Mouse (Mus musculus) liver, embryonic 13.5 days (tissue): ENCODE measurements around the gene Zfp949. TPM values are rescaled to one million over a fixed set of nuclear protein-coding genes. Genes with fewer than 3 reads are reported as not detected.
"Not testable (repeated sequence)": the region's sequence is repeated elsewhere in the genome, so short reads cannot be mapped to it uniquely, and the experiment has no call there.

ENCODE experiments used
- ATAC-seq: fragments of 200-750 bp; cut with Nextera tagmentation; 2 replicates; pipeline ENCODE4 v1.8.0; 2017; ENCODE audit warnings: low read depth, mild to moderate bottlenecking, moderate number of reproducible peaks, moderate library complexity
- DNase-seq: peaks from one replicate; pipeline ENCODE4 v3.0.0; 2022
- H3K27ac ChIP-seq: fragments of 300-500 bp; sonication (generic); 2 replicates; pipeline ENCODE4 v1.5.1; 2015; ENCODE audit warnings: moderate library complexity, mild to moderate bottlenecking, inconsistent platforms
- H3K27me3 ChIP-seq: fragments of 300-500 bp; sonication (generic); 2 replicates; pipeline ENCODE4 v1.6.1; 2015; ENCODE audit warnings: mild to moderate bottlenecking, inconsistent platforms
- H3K36me3 ChIP-seq: fragments of 300-500 bp; sonication (generic); 2 replicates; pipeline ENCODE4 v1.6.1; 2015; ENCODE audit warnings: mild to moderate bottlenecking, inconsistent platforms
- H3K4me1 ChIP-seq: fragments of 300-500 bp; sonication (generic); replicated peaks from 2 replicates; pipeline ENCODE4 v1.6.1; 2015; ENCODE audit warnings: inconsistent platforms
- H3K4me2 ChIP-seq: fragments of 300-500 bp; sonication (generic); 2 replicates; pipeline ENCODE4 v1.6.1; 2015; ENCODE audit warnings: inconsistent platforms, mild to moderate bottlenecking, moderate library complexity
- H3K4me3 ChIP-seq: fragments of 300-500 bp; sonication (generic); replicated peaks from 2 replicates; pipeline ENCODE4 v1.5.1; 2015; ENCODE audit warnings: mild to moderate bottlenecking, inconsistent platforms
- H3K9ac ChIP-seq: fragments of 300-500 bp; sonication (generic); 2 replicates; pipeline ENCODE4 v1.6.1; 2015; ENCODE audit warnings: mild to moderate bottlenecking, inconsistent platforms
- H3K9me3 ChIP-seq: fragments of 300-500 bp; sonication (generic); replicated peaks from 2 replicates; pipeline ENCODE4 v1.6.1; 2016; ENCODE audit warnings: inconsistent platforms
- WGBS: fragments of 180-500 bp; shearing (Covaris S2); methylation state at CpG from one replicate; pipeline ENCODE4 v1.1.7; 2015; ENCODE audit not compliant: insufficient replicate concordance; 5-methylcytosine and 5-hydroxymethylcytosine counted together
- polyA plus RNA-seq: library from polyadenylated mRNA; unstranded; fragments of >200 nt; fragmentation: Nextera tagmentation; extraction: Ambion mirVana; gene quantifications from 2 replicates; pipeline ENCODE4 v1.2.1, GENCODE M21; 2015

Zfp949 gene
- polyA plus RNA-seq, 1 experiment from 2014 or later, result 5.1 TPM

- no peak overlapping the region for H3K27ac ChIP-seq
- H3K36me3 ChIP-seq, result no peaks in the 10 kb centered on the region
- H3K4me3 ChIP-seq, result no peak overlapping the region
- DNase-seq (peak; percentile 33), ATAC-seq (no peak)
- H3K4me1 ChIP-seq, result peaks cover 31% of the 10 kb centered on the region
- no peak overlapping the region for H3K4me2 ChIP-seq
- H3K9ac ChIP-seq, result no peak overlapping the region
- no peaks in the 10 kb centered on the region for H3K9me3 ChIP-seq
- WGBS, result 4% methylated on average over 2 of the region's 2 CpGs
- H3K27me3 ChIP-seq, result no peaks in the 10 kb centered on the region
These were observed 1.7 kb upstream of the Zfp949 start for GRCm38 (mm10) chr9:88546166-88546565.

GRCm38 (mm10) chr9:88546657-88547056, 1.2 kb upstream of the Zfp949 start:
- Histone ChIP-seq H3K27ac (no peak overlapping the region), H3K9me3 (no peaks in the 10 kb centered on the region), H3K9ac (no peak overlapping the region), H3K4me2 (no peak overlapping the region), H3K4me1 (peaks cover 33% of the 10 kb centered on the region), H3K27me3 (no peaks in the 10 kb centered on the region), H3K36me3 (no peaks in the 10 kb centered on the region), H3K4me3 (no peak overlapping the region)
- DNase-seq (no peak), ATAC-seq (no peak)
- WGBS, result 50% methylated on average over 8 of the region's 8 CpGs

DNA sequence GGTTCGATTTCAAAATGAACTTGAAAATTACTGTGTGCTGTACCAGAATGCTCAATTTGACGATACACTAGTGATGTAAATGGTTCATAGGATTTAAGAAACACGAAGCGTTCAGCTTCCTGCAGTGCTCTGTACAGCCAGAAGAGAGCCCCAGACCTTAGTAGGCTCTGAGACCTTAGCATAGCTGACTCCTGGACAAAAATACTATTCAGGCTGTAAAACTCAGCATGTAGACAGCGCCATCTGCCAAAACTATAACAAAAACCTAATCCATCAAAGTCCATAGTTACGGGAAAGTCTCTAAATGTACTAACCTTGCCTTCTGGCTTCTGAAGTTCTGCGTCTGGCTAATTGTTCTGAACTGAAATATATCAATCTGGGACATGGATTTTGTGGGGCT, 550 bp upstream of the Zfp949 start:
- no peaks in the 10 kb centered on the region for H3K36me3 ChIP-seq
- H3K27me3 ChIP-seq, result no peaks in the 10 kb centered on the region
- H3K9me3 ChIP-seq, result no peaks in the 10 kb centered on the region
- H3K9ac ChIP-seq, result peak overlapping the region; percentile 78; the same call in 1 of the 2 replicates
- H3K4me2 ChIP-seq, result peak overlapping the region; percentile 74
- peaks cover 33% of the 10 kb centered on the region for H3K4me1 ChIP-seq
- H3K27ac ChIP-seq, result peak overlapping the region; percentile 25; the same call in 1 of the 2 replicates
- DNase-seq (peak; percentile 28), ATAC-seq (0 out of 2 replicates have a peak, but pooled peaks have one; percentile 22)
- peak overlapping the region; percentile 81 for H3K4me3 ChIP-seq
- 16% methylated on average over 7 of the region's 7 CpGs for WGBS

GRCm38 (mm10) chr9:88548614-88548945, 760 bp downstream of the Zfp949 start:
- 0 out of 2 replicates have a peak, but pooled peaks cover 4% of the 10 kb centered on the region for H3K36me3 ChIP-seq
- no peaks in the 10 kb centered on the region for H3K9me3 ChIP-seq
- peak overlapping the region; percentile 74 for H3K4me2 ChIP-seq
- DNase-seq (no peak), ATAC-seq (no peak)
- 5% methylated on average over 8 of the region's 8 CpGs for WGBS
- peak overlapping the region; percentile 81 for H3K4me3 ChIP-seq
- H3K27me3 ChIP-seq, result no peaks in the 10 kb centered on the region
- H3K9ac ChIP-seq, result peak overlapping the region; percentile 78
- peaks cover 33% of the 10 kb centered on the region for H3K4me1 ChIP-seq
- H3K27ac ChIP-seq, result peak overlapping the region; percentile 89

DNA sequence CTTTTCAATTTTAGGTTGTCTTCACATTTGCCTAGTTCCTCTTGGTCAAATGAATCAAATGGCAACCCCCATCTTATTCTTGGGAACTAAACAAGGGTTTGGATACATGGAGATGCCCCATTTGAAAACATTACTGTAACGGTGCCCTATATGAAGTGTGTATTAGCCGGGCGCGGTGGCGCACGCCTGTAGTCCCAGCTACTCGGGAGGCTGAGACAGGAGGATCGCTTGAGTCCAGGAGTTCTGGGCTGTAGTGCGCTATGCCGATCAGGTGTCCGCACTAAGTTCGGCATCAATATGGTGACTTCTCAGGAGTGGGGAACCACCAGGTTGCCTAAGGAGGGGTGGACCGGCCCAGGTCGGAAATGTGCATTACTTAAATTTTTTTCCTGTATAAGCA, 5.3 kb downstream of the Zfp949 start:
- no peak overlapping the region for H3K4me3 ChIP-seq
- H3K4me1 ChIP-seq, result peaks cover 27% of the 10 kb centered on the region
- peaks cover 23% of the 10 kb centered on the region for H3K36me3 ChIP-seq
- H3K27me3 ChIP-seq, result no peaks in the 10 kb centered on the region
- no peak for ATAC-seq
- H3K27ac ChIP-seq, result no peak overlapping the region
- no peak for DNase-seq
- H3K9me3 ChIP-seq, result no peaks in the 10 kb centered on the region
- no peak overlapping the region for H3K9ac ChIP-seq
- H3K4me2 ChIP-seq, result no peak overlapping the region
- WGBS, result 91% methylated on average over 14 of the region's 14 CpGs

DNA sequence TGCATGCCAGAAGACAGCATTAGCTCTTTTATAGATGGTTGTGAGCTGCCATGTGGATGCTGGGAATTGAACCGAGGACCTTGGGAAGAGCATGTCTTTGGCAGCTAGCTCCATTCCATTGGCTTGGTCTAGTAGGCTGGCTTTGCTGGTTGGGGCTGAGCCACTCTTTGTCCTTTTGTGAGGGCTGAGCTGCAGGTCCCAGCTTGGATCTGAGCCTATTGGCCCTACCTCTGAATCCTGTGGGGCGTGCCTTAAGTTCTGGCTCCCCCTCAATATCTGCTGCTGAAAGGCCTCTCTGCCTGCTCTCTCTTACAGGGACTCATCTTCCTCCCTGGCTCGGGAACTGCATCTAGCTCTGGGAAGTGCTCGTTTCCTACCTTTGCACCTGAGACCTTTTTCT, 10.3 kb downstream of the Zfp949 start:
- 75% methylated on average over 4 of the region's 4 CpGs for WGBS
- ATAC-seq (no peak), DNase-seq (no peak)
- no peaks in the 10 kb centered on the region for H3K9me3 ChIP-seq
- peaks cover 36% of the 10 kb centered on the region for H3K36me3 ChIP-seq
- no peak overlapping the region for H3K9ac ChIP-seq
- H3K4me1 ChIP-seq, result no peaks in the 10 kb centered on the region
- H3K27ac ChIP-seq, result no peak overlapping the region
- H3K27me3 ChIP-seq, result no peaks in the 10 kb centered on the region
- no peak overlapping the region for H3K4me3 ChIP-seq
- H3K4me2 ChIP-seq, result no peak overlapping the region

- H3K9ac ChIP-seq, H3K27me3 ChIP-seq, DNase-seq, H3K4me2 ChIP-seq, H3K4me3 ChIP-seq, H3K4me1 ChIP-seq, H3K9me3 ChIP-seq, ATAC-seq, H3K27ac ChIP-seq: not testable (repeated sequence)
- peaks cover 32% of the 10 kb centered on the region for H3K36me3 ChIP-seq
- WGBS, result 88% methylated on average over 2 of the region's 2 CpGs
These were observed 13.7 kb downstream of the Zfp949 start for GRCm38 (mm10) chr9:88561476-88561875.

DNA sequence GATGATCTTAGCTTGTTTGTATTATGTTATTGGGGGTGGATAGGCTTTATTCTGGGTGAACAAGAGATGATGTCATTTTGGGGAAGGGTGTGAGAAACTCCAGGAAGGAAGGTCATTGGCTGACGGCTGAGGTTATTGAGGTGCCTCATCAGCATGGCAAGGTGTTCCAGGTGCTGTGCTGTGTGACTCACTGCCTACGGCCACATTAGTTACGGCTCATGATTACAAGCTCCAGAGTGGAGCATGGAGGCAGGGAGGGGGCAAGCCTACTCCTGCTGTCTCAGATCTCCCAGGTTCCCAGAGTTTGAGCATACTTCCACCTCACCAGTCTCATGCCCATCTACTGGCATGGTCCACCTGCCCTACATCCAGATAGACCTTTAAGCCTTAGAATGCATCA, 22.7 kb downstream of the Zfp949 start:
- not testable (repeated sequence) for ATAC-seq, H3K9ac ChIP-seq, H3K4me1 ChIP-seq, H3K4me3 ChIP-seq, H3K27ac ChIP-seq, DNase-seq, H3K4me2 ChIP-seq, H3K27me3 ChIP-seq
- H3K36me3 ChIP-seq, result peaks cover 40% of the 10 kb centered on the region
- WGBS, result 88% methylated on average over 3 of the region's 3 CpGs
- peaks cover 21% of the 10 kb centered on the region for H3K9me3 ChIP-seq

DNA sequence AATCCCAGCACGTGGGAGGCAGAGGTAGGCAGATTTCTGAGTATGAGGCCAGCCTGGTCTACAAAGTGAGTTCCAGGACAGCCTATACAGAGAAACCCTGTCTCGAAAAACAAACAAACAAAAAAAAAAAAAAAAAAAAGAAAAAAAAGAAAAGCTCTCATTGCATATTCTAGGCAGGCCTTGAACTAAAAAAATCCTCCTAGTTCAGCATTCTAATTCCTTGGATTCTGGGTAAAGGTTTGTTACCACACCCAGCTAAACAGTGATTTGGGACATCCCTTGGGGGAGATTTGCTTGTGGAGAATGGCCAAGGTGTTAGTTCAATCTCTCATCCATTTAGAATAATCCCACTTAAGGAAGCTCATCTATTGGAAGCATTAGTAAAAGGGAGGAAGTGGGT, 32.8 kb downstream of the Zfp949 start, which contains the start of gene Trim43a:
Trim43a (plus strand) TSS at position 301 of the 400 bp plus-strand sequence.
- not testable (repeated sequence) for H3K9ac ChIP-seq, H3K27ac ChIP-seq, H3K4me2 ChIP-seq, H3K4me3 ChIP-seq, H3K36me3 ChIP-seq, ATAC-seq, DNase-seq, H3K9me3 ChIP-seq, H3K4me1 ChIP-seq, H3K27me3 ChIP-seq
- 59% methylated on average over 2 of the region's 2 CpGs for WGBS

DNA sequence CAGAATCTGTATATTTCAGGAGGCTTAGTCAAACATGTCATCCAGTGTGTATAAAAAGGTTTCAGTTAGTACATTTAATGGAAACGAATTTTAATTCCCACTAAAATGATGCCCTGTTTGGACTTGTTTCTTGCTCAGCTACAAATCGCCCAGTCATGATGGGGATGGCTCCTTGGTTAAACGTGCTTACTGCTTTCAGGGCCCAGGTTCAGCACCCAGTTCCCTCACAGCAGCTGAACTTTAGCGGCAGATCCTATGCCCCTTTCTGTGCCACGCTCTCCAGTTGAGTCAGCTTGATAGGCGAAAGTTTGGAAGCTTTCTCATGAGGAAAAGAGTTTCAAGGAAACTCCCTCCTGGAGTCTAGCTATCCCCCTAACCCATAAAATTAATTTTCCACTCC, 45.9 kb downstream of the Zfp949 start:
- H3K27ac ChIP-seq, H3K4me1 ChIP-seq, ATAC-seq, H3K4me2 ChIP-seq, H3K4me3 ChIP-seq, H3K36me3 ChIP-seq, DNase-seq, H3K27me3 ChIP-seq, H3K9me3 ChIP-seq, H3K9ac ChIP-seq: not testable (repeated sequence)
- 55% methylated on average over 6 of the region's 6 CpGs for WGBS

GRCm38 (mm10) chr9:88599206-88600162, 51.7 kb downstream of the Zfp949 start:
- H3K9me3 ChIP-seq, H3K36me3 ChIP-seq, H3K27me3 ChIP-seq, H3K4me1 ChIP-seq, H3K27ac ChIP-seq: not testable (repeated sequence)
- DNase-seq (peak; percentile 92), ATAC-seq (peak; percentile 97)
- H3K9ac ChIP-seq, result peak overlapping the region; percentile 51; the same call in 1 of the 2 replicates
- WGBS, result 2% methylated on average over 47 of the region's 50 CpGs
- H3K4me3 ChIP-seq, result peak overlapping the region; percentile 51
- H3K4me2 ChIP-seq, result peak overlapping the region; percentile 71
